Mouse (Mus musculus) embryonic facial prominence, embryonic 13.5 days (tissue): ENCODE results near the gene Pnp. TPM values are rescaled to one million over a fixed set of nuclear protein-coding genes. Genes with fewer than 3 reads are reported as not detected.
"Not testable (repeated sequence)": the region's sequence is repeated elsewhere in the genome, so short reads cannot be mapped to it uniquely, and the experiment has no call there.

Experiments
- ATAC-seq: fragments of 200-750 bp; cut with Nextera tagmentation; 2 replicates; pipeline ENCODE4 v1.8.0; 2017; ENCODE audit warnings: low read depth; ENCODE audit not compliant: insufficient number of reproducible peaks, insufficient read depth, low FRiP score, low TSS enrichment
- H3K27ac ChIP-seq: fragments of 300-500 bp; sonication (generic); 2 replicates; pipeline ENCODE4 v1.5.1; 2015; ENCODE audit warnings: moderate library complexity, mild to moderate bottlenecking, inconsistent platforms
- H3K27me3 ChIP-seq: fragments of 300-500 bp; sonication (generic); 2 replicates; pipeline ENCODE4 v1.6.1; 2015; ENCODE audit warnings: mild to moderate bottlenecking, inconsistent platforms
- H3K36me3 ChIP-seq: fragments of 300-500 bp; sonication (generic); 2 replicates; pipeline ENCODE4 v1.6.1; 2015; ENCODE audit warnings: mild to moderate bottlenecking, inconsistent platforms
- H3K4me1 ChIP-seq: fragments of 300-500 bp; sonication (generic); 2 replicates; pipeline ENCODE4 v1.6.1; 2015; ENCODE audit warnings: inconsistent platforms
- H3K4me2 ChIP-seq: fragments of 300-500 bp; sonication (generic); 2 replicates; pipeline ENCODE4 v1.6.1; 2015; ENCODE audit warnings: moderate library complexity, mild to moderate bottlenecking, inconsistent platforms
- H3K4me3 ChIP-seq: fragments of 300-500 bp; sonication (generic); 2 replicates; pipeline ENCODE4 v1.5.1; 2015; ENCODE audit warnings: mild to moderate bottlenecking, inconsistent platforms
- H3K9ac ChIP-seq: fragments of 300-500 bp; sonication (generic); 2 replicates; pipeline ENCODE4 v1.6.1; 2015; ENCODE audit warnings: mild to moderate bottlenecking, inconsistent platforms
- H3K9me3 ChIP-seq: fragments of 300-500 bp; sonication (generic); 2 replicates; pipeline ENCODE4 v1.6.1; 2016; ENCODE audit warnings: inconsistent platforms
- WGBS: fragments of 180-500 bp; shearing (Covaris S2); methylation state at CpG from one replicate; pipeline ENCODE4 v1.1.7; 2015; ENCODE audit warnings: mixed read lengths; 5-methylcytosine and 5-hydroxymethylcytosine counted together
- polyA plus RNA-seq: library from polyadenylated mRNA; unstranded; fragments of >200 nt; fragmentation: Nextera tagmentation; extraction: Ambion mirVana; gene quantifications from 2 replicates; pipeline ENCODE4 v1.2.1, GENCODE M21; 2015

Pnp gene
- 49.3 and 49.7 TPM in 2 replicates for polyA plus RNA-seq

- Histone ChIP-seq H3K27me3 (no peaks in the 10 kb centered on the region), H3K4me2 (peak within 1 kb of the TSS; percentile 85), H3K4me3 (peak within 1 kb of the TSS; percentile 98), H3K27ac (peak within 1 kb of the TSS; percentile 95), H3K9ac (peak within 1 kb of the TSS; percentile 98), H3K36me3 (peaks cover 36% of the 10 kb centered on the region), H3K9me3 (no peaks in the 10 kb centered on the region), H3K4me1 (peaks cover 25% of the 10 kb centered on the region)
- WGBS = under 1% methylated on average over 68 of the region's 68 CpGs
- peak; percentile 99 for ATAC-seq
These were observed at the start of gene Pnp, which contains the start of gene Pip4p1 for GRCm38 (mm10) chr14:50930754-50931492. Gene Pnp (plus strand): TSS chr14:50931082. Gene Pip4p1 (minus strand): TSS chr14:50930856.

DNA sequence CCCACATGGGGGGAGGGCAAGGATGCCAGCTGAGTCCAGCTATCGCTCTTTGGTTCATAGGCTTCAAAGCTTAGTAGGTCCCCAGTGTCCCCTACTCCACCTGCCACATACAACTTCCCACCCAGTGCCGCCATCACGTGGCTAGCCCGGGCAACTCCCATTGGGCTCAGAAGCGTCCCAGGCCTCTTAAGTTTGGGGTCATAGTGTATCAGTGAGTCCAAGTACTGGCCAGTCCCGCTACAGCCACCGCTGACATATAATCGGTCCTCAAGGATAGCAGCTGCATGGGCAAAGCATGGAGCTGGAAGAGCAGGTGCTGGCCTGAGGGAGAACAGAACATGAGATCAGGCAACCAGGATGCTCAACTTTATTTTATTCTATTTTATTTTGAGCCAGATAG lies 39.3 kb upstream of the Pnp start:
- no peaks in the 10 kb centered on the region for H3K9me3 ChIP-seq
- H3K27me3 ChIP-seq = peaks cover 13% of the 10 kb centered on the region

DNA sequence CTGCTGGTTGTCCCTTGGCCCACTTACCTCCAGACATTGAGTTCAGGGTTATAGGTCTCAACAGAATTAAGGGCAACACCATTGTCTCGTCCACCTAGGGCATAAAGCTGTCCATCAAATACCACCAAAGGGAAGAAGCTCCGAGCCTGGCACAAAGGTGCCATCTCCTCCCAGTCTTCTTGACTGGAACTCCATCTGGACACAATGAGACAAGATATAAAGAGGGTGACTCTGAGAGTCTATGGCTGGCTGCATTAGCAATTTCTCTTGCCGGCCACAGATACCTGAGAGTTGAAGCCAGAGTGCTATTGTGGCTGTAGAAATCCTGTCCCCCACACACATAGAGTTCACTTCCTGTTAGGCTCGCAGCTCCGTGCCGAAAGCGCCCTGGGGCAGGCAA lies 38.8 kb upstream of the Pnp start:
- Histone ChIP-seq H3K36me3 (no peaks in the 10 kb centered on the region), H3K9me3 (no peaks in the 10 kb centered on the region), H3K27ac (no peak overlapping the region), H3K4me2 (no peak overlapping the region), H3K4me3 (no peak overlapping the region), H3K27me3 (peaks cover 18% of the 10 kb centered on the region), H3K9ac (no peak overlapping the region), H3K4me1 (peaks cover 17% of the 10 kb centered on the region)
- 80% methylated on average over 7 of the region's 7 CpGs for WGBS
- ATAC-seq = no peak

More for the DNA sequence above, 39.3 kb upstream of the Pnp start:
- Histone ChIP-seq H3K4me2 (no peak overlapping the region), H3K4me3 (no peak overlapping the region), H3K9ac (no peak overlapping the region), H3K27ac (no peak overlapping the region), H3K36me3 (no peaks in the 10 kb centered on the region), H3K4me1 (peaks cover 12% of the 10 kb centered on the region)
- 90% methylated on average over 8 of the region's 8 CpGs for WGBS
- no peak for ATAC-seq

GRCm38 (mm10) chr14:50892541-50893459 lies 38.1 kb upstream of the Pnp start:
- Histone ChIP-seq H3K27ac (no peak overlapping the region), H3K36me3 (no peaks in the 10 kb centered on the region), H3K27me3 (peaks cover 25% of the 10 kb centered on the region), H3K9me3 (no peaks in the 10 kb centered on the region), H3K4me2 (no peak overlapping the region), H3K4me1 (peaks cover 21% of the 10 kb centered on the region), H3K4me3 (no peak overlapping the region), H3K9ac (no peak overlapping the region)
- WGBS = 85% methylated on average over 22 of the region's 22 CpGs
- 0 out of 2 replicates have a peak, but pooled peaks have one; percentile 13 for ATAC-seq

DNA sequence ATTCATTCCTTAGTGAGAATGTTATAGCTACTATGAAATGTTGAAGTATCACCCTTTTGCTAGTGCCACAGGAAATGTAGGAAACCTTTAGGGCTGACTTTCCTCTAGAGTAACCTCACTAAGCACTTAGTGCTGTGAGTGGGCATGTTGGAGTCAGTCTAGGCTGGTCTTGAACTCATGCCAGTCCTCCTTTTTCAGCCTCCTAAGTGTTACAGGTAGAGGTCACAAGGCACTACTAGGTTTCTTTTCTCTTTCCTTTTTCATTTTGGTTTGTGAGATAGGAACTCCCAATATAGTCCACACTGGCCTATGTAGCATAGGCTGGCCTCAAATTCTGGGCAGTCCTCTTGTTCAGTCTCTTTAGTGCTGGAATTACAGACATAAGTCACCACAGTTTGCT lies 35.5 kb upstream of the Pnp start:
- peaks cover 21% of the 10 kb centered on the region for H3K4me1 ChIP-seq
- no peak for ATAC-seq
- H3K4me2 ChIP-seq = no peak overlapping the region
- no peaks in the 10 kb centered on the region for H3K9me3 ChIP-seq
- peaks cover 28% of the 10 kb centered on the region for H3K27me3 ChIP-seq
- no peaks in the 10 kb centered on the region for H3K36me3 ChIP-seq
- no peak overlapping the region for H3K9ac ChIP-seq
- H3K4me3 ChIP-seq = no peak overlapping the region
- H3K27ac ChIP-seq = no peak overlapping the region

DNA sequence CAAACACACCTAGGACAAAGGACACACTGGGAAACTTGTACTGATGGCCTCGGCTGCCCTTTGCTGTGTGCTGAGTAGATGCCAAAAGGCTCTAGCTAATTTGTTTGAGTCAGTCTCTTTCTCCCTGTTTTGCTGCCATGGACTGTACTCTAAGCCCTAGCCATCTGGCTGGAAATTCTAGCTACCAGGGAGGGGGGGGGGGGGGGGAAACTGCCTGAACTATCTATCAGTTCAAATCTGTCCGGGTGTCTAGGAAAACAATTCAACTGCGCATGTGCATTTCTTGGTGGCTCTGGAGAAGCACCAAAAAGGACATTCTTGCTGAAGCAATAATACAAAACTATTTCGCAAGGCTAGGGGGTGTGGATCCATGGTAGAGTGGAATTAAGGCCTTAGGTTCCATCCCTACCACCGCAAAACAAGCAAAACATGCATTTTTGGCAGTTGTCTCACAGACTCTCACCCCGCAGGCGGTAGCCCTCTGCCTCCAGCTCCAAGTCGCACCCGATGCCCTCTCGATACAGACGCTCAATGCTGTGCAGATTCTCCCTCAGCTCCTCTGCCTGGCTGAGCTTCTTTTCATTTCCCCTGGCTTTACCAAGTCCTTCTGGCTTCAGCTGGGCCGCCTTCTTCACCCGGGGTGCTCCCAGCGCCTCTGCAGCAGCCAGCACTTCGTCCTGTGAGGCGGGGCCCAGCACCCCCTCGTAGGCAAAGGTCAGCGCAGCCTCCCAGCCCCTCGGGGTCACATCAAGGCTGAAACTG lies 34.7 kb upstream of the Pnp start:
- no peaks in the 10 kb centered on the region for H3K9me3 ChIP-seq
- 16% methylated on average over 19 of the region's 19 CpGs for WGBS
- no peak for ATAC-seq
- H3K27me3 ChIP-seq = peaks cover 28% of the 10 kb centered on the region
- H3K36me3 ChIP-seq = no peaks in the 10 kb centered on the region
- peak overlapping the region; percentile 71 for H3K9ac ChIP-seq
- no peak overlapping the region for H3K27ac ChIP-seq
- peak overlapping the region; percentile 91 for H3K4me2 ChIP-seq
- peak overlapping the region; percentile 49 for H3K4me3 ChIP-seq
- peaks cover 21% of the 10 kb centered on the region for H3K4me1 ChIP-seq

- peak overlapping the region; percentile 91 for H3K4me2 ChIP-seq
- peak overlapping the region; percentile 49 for H3K4me3 ChIP-seq
- H3K4me1 ChIP-seq = peaks cover 21% of the 10 kb centered on the region
- H3K9ac ChIP-seq = peak overlapping the region; percentile 71
- no peaks in the 10 kb centered on the region for H3K36me3 ChIP-seq
- no peaks in the 10 kb centered on the region for H3K9me3 ChIP-seq
- 12% methylated on average over 23 of the region's 23 CpGs for WGBS
- H3K27me3 ChIP-seq = peaks cover 28% of the 10 kb centered on the region
- no peak for ATAC-seq
- H3K27ac ChIP-seq = no peak overlapping the region
These were observed 34.0 kb upstream of the Pnp start for GRCm38 (mm10) chr14:50896747-50897373.

DNA sequence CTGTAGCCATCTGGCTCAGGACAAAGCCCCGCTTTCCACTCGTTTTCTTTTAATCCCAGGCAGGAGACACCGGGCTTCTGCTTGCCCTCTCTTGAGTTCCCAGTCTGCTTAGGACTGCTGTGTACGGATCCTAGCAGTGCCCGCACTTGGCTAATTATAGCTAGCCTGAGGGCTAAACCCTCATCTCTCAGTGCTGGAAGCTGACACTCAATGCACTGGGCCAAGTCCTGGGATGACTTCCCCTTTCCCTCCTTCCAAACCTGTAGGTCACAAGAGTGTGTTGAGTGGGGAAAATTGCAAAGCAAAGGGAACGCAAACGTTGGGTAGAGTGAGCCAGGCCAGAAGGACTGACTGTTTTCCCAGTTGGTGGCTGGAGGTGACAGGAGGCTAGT lies 33.5 kb upstream of the Pnp start, which contains the start of gene Klhl33:
Gene Klhl33, minus strand, starts transcription at position 134 of the 392 bp plus-strand sequence.
- 25% methylated on average over 7 of the region's 7 CpGs for WGBS
- Histone ChIP-seq H3K27me3 (peaks cover 28% of the 10 kb centered on the region), H3K9me3 (no peaks in the 10 kb centered on the region)

DNA sequence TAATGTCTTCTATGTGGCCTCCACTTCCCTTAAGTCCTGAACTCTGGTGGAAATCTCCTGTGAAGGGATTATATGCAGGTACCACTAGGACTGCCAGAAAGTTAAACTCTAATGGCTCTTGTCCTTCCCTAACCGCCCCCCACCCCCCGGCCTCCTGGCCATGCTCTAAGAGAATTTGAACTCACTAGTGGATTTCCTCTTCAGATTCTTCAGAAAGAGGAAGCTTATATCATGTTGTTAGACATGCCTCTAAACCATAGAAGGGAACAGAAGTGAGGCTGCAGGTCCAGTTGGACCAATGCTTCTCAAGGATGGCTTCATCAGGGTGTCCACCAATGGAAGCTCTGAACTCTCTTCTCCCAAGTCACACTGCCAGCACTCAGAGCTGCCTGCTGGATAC lies 32.9 kb upstream of the Pnp start:
- WGBS = 90% methylated on average over 2 of the region's 2 CpGs
- H3K27me3 ChIP-seq = peaks cover 28% of the 10 kb centered on the region

More for the DNA sequence above, 33.5 kb upstream of the Pnp start, which contains the start of gene Klhl33:
- peaks cover 21% of the 10 kb centered on the region for H3K4me1 ChIP-seq
- H3K9ac ChIP-seq = peak within 1 kb of the TSS; percentile 71
- peak within 1 kb of the TSS; percentile 49 for H3K4me3 ChIP-seq
- H3K4me2 ChIP-seq = peak within 1 kb of the TSS; percentile 91
- H3K27ac ChIP-seq = no peak within 1 kb of the TSS
- ATAC-seq = no peak
- H3K36me3 ChIP-seq = no peaks in the 10 kb centered on the region

DNA sequence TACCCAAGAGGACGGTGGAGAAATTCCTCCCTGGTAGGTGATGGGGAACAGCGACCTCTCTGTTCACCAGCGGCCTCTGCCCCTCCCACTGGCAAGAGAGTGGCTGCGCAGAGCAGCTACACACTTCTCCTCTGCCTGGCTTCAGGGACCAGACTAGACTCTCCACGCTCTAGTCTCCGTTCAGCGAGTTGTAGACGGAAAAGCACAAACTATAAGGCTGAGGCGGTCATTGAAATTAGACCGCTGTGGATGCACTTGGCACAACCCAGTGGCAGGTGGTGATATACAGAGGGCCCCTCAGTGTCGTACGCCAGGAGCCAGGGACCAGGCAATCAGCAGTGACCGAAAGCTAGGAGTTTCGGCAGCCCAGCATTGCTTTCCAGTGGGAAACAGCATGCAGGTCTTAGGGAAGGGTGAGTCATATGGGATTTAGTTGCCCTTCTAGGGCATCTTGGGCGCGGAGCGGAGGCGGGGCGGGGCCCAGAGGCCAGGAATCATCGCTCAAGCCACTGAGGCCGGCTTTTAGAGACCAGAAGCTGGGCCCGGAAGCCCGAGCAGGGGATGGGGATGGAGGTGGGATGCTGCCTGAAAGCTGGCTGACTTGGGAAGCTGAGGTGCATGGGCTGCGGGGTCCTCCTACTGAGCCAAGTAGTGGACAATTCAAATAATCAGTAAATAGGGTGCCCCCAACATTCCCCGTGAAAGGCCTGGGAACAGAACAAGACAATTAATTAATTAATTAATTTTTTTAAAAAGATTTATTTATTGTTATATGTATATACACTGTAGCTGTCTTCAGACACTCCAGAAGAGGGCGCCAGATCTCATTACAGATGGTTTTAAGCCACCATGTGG lies 26.7 kb upstream of the Pnp start:
- Histone ChIP-seq H3K4me2 (peak overlapping the region; percentile 66), H3K4me3 (peak overlapping the region; percentile 40), H3K36me3 (no peaks in the 10 kb centered on the region), H3K27me3 (no peaks in the 10 kb centered on the region), H3K9me3 (no peaks in the 10 kb centered on the region), H3K4me1 (peaks cover 8% of the 10 kb centered on the region; the same call in 1 of the 2 replicates), H3K9ac (peak overlapping the region; percentile 58), H3K27ac (no peak overlapping the region)
- 4% methylated on average over 26 of the region's 26 CpGs for WGBS
- no peak for ATAC-seq

More for the DNA sequence above, 32.9 kb upstream of the Pnp start:
- H3K36me3 ChIP-seq, H3K4me3 ChIP-seq, H3K4me2 ChIP-seq, H3K9ac ChIP-seq, H3K27ac ChIP-seq, ATAC-seq, H3K9me3 ChIP-seq: not testable (repeated sequence)
- H3K4me1 ChIP-seq = peaks cover 16% of the 10 kb centered on the region
